Comparison of ENCODE assay signal across 7 mouse cellular contexts in genomic region chr9:72170235-72170634, GRCm38 (mm10). TPM values are rescaled to one million over a fixed set of nuclear protein-coding genes. Genes with fewer than 3 reads are reported as not detected.
DNase-seq lines count a peak whose midpoint lies in the region; ATAC-seq and TF ChIP-seq lines count a peak whose summit lies in the region.

No protein-coding gene starts in this region.

- peak overlapping the region; percentile 40 for H3K9ac ChIP-seq in lung, embryonic 14.5 days
- peak overlapping the region; percentile 43 for H3K9ac ChIP-seq in forebrain, embryonic 13.5 days
- peak overlapping the region; percentile 44 for H3K9ac ChIP-seq in limb, embryonic 14.5 days (ENCODE audit: low read depth, low read length, severe bottlenecking)
- no peak overlapping the region for H3K9ac ChIP-seq in stomach, embryonic 15.5 days

- DNase-seq in lung, embryonic 14.5 days: no peak
- no peak for DNase-seq in lung, postnatal 10 days
- DNase-seq in limb, embryonic 14.5 days (ENCODE audit: low spot score): no peak
- DNase-seq in cerebellum, postnatal 10 days: no peak
- no peak for DNase-seq in urinary bladder, postnatal 4 days (ENCODE audit: low spot score in 2 of 2)

- H3K27me3 ChIP-seq in lung, embryonic 14.5 days (ENCODE audit: insufficient read depth, low read length): no peaks in the 10 kb centered on the region
- no peaks in the 10 kb centered on the region for H3K27me3 ChIP-seq in forebrain, embryonic 13.5 days
- no peaks in the 10 kb centered on the region for H3K27me3 ChIP-seq in limb, embryonic 14.5 days (ENCODE audit: control insufficient read depth, insufficient read depth, low read length)
- no peaks in the 10 kb centered on the region for H3K27me3 ChIP-seq in stomach, embryonic 15.5 days (replicated peaks)

- no peak for TF ChIP-seq POLR2A in limb, embryonic 14.5 days (IDR thresholded peaks at IDR 0.05; ENCODE audit: borderline replicate concordance, extremely low read depth, insufficient read depth, insufficient read length)

- no peaks in the 10 kb centered on the region for H3K36me3 ChIP-seq in lung, embryonic 14.5 days (ENCODE audit: insufficient read depth)
- H3K36me3 ChIP-seq in forebrain, embryonic 13.5 days (ENCODE audit: poor library complexity, severe bottlenecking): no peaks in the 10 kb centered on the region
- H3K36me3 ChIP-seq in limb, embryonic 14.5 days (ENCODE audit: control insufficient read depth, insufficient read depth, low read length): no peaks in the 10 kb centered on the region
- no peaks in the 10 kb centered on the region for H3K36me3 ChIP-seq in stomach, embryonic 15.5 days

- no peaks in the 10 kb centered on the region for H3K9me3 ChIP-seq in lung, embryonic 14.5 days (ENCODE audit: low read depth, low read length)
- no peaks in the 10 kb centered on the region for H3K9me3 ChIP-seq in forebrain, embryonic 13.5 days (replicated peaks)
- H3K9me3 ChIP-seq in limb, embryonic 14.5 days (ENCODE audit: control insufficient read depth, low read length): no peaks in the 10 kb centered on the region
- no peaks in the 10 kb centered on the region for H3K9me3 ChIP-seq in stomach, embryonic 15.5 days

- H3K27ac ChIP-seq in lung, embryonic 14.5 days (ENCODE audit: low read depth): no peak overlapping the region
- H3K27ac ChIP-seq in forebrain, embryonic 13.5 days: no peak overlapping the region
- H3K27ac ChIP-seq in limb, embryonic 14.5 days (replicated peaks; ENCODE audit: low read depth, low read length): no peak overlapping the region; the same call in 1 of the 2 replicates
- no peak overlapping the region for H3K27ac ChIP-seq in stomach, embryonic 15.5 days

- 9% methylated on average over 9 of the region's 9 CpGs for WGBS in lung, embryonic 14.5 days
- 6% methylated on average over 9 of the region's 9 CpGs for WGBS in forebrain, embryonic 13.5 days
- 3% methylated on average over 9 of the region's 9 CpGs for WGBS in limb, embryonic 14.5 days
- WGBS in stomach, embryonic 15.5 days: 8% methylated on average over 9 of the region's 9 CpGs

- H3K4me1 ChIP-seq in lung, embryonic 14.5 days (ENCODE audit: insufficient read depth): 0 out of 2 replicates have a peak, but pooled peaks cover 2% of the 10 kb centered on the region
- H3K4me1 ChIP-seq in forebrain, embryonic 13.5 days: peaks cover 13% of the 10 kb centered on the region
- H3K4me1 ChIP-seq in limb, embryonic 14.5 days (ENCODE audit: control insufficient read depth, insufficient read depth, low read length): peaks cover 9% of the 10 kb centered on the region; the same call in 1 of the 2 replicates
- H3K4me1 ChIP-seq in stomach, embryonic 15.5 days: peaks cover 4% of the 10 kb centered on the region

- peak overlapping the region; percentile 33 for H3K4me3 ChIP-seq in lung, embryonic 14.5 days (ENCODE audit: low read depth, low read length)
- peak overlapping the region; percentile 31 for H3K4me3 ChIP-seq in forebrain, embryonic 13.5 days
- peak overlapping the region; percentile 33 for H3K4me3 ChIP-seq in limb, embryonic 14.5 days (replicated peaks; ENCODE audit: low read length)
- peak overlapping the region; percentile 26 for H3K4me3 ChIP-seq in stomach, embryonic 15.5 days (replicated peaks)

- peak overlapping the region; percentile 65 for H3K4me2 ChIP-seq in lung, embryonic 14.5 days
- peak overlapping the region; percentile 61 for H3K4me2 ChIP-seq in forebrain, embryonic 13.5 days
- peak overlapping the region; percentile 56 for H3K4me2 ChIP-seq in limb, embryonic 14.5 days (replicated peaks; ENCODE audit: low read depth, low read length, severe bottlenecking)
- peak overlapping the region; percentile 55 for H3K4me2 ChIP-seq in stomach, embryonic 15.5 days

- no peak for TF ChIP-seq CTCF in lung, embryonic 14.5 days (IDR thresholded peaks at IDR 0.05; ENCODE audit: low read depth)

- ATAC-seq in lung, embryonic 14.5 days (ENCODE audit: insufficient read depth): no peak; the same call in 1 of the 2 replicates
- 0 out of 2 replicates have a peak, but pooled peaks have one; percentile 36 for ATAC-seq in forebrain, embryonic 13.5 days
- no peak; the same call in 1 of the 2 replicates for ATAC-seq in limb, embryonic 14.5 days (ENCODE audit: low FRiP score, low read depth)
- no peak for ATAC-seq in stomach, embryonic 15.5 days (ENCODE audit: insufficient read depth, low FRiP score, low read depth)

RNA-seq across cellular contexts. Expression of gene Tcf12, which starts 58.6 kb away (rescaled TPM):
- polyA plus RNA-seq in lung, embryonic 14.5 days (2014; fragmentation: Nextera tagmentation; extraction: Ambion mirVana): 103 and 108 TPM in 2 replicates
- 83.1 and 84.3 TPM in 2 replicates for polyA plus RNA-seq in forebrain, embryonic 13.5 days (2015; fragmentation: Nextera tagmentation; extraction: Ambion mirVana)
- 158 and 226 TPM in 2 replicates for polyA plus RNA-seq in limb, embryonic 14.5 days (2012; rRNA removed)
- polyA plus RNA-seq in limb, embryonic 14.5 days (2014; fragmentation: Nextera tagmentation; extraction: Ambion mirVana): 111 and 115 TPM in 2 replicates
- polyA plus RNA-seq in stomach, embryonic 15.5 days (2015; fragmentation: Nextera tagmentation; extraction: Ambion mirVana): 47.6 and 48.4 TPM in 2 replicates
